Comparison of ENCODE assay signal across 29 mouse cellular contexts in the genomic region with DNA sequence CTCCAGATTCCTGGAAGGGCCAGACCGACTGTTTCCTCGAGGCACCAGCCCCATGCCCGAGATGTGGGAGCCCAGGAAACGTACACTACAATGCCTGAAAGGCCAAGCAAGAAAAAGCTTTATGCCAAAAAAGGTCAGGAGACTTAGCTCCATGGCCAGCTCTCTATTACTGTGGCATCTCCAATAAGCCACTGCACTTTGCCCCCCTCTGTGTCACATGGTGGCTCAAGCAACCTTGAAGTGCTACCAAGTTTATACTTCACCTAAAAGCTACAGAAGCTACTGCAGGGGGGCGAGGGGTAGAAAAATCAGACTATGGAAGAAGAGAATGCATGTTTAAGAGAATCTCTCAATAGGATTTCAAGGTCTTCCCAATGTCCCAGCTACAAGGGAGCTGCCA. TPM values are rescaled to one million over a fixed set of nuclear protein-coding genes. Genes with fewer than 3 reads are reported as not detected.
A peak's percentile ranks its signal among the peaks of the same experiment; 100 is the strongest.
DNase-seq lines count a peak whose midpoint lies in the region; ATAC-seq and TF ChIP-seq lines count a peak whose summit lies in the region.
"Had no signal": no experiment of that assay in that cellular context is flagged by ENCODE, and none has a peak within 500 bp of the region (broad histone marks: within the 10 kb centered on the region; RNA-seq: fewer than 3 reads in every experiment).

No protein-coding gene starts in this region.

- TF ChIP-seq POLR2A in CH12.LX (IDR thresholded peaks at IDR 0.05; ENCODE audit: low read depth, low read length) = no peak

- ATAC-seq in kidney, embryonic 15.5 days (replicated peaks; ENCODE audit: low FRiP score) = no peak
- ATAC-seq in intestine, postnatal 0 days = no peak
- no peak for ATAC-seq in midbrain, embryonic 13.5 days
- ATAC-seq: activated CD4-positive, CD25-positive, alpha-beta regulatory T cell, adult 4 months; forebrain, embryonic 14.5 days; hindbrain, postnatal 0 days had no signal

- no peak overlapping the region for H3K4me3 ChIP-seq in kidney, embryonic 15.5 days (replicated peaks)
- no peak overlapping the region for H3K4me3 ChIP-seq in CH12.LX (replicated peaks in 1 of 3; ENCODE audit: low read depth in 2 of 3, low read length in 2 of 3, poor library complexity in 1 of 3)
- H3K4me3 ChIP-seq in intestine, postnatal 0 days (ENCODE audit: low read depth, low read length) = no peak overlapping the region
- H3K4me3 ChIP-seq in midbrain, embryonic 13.5 days (replicated peaks) = no peak overlapping the region
- H3K4me3 ChIP-seq: embryonic facial prominence, embryonic 13.5 days; erythroblast, embryonic 14.5 days; heart, embryonic 13.5 days; left cerebral cortex, adult 2 months; neural tube, embryonic 15.5 days had no signal

- no peak for TF ChIP-seq CTCF in CH12.LX (conservative IDR thresholded peaks at IDR 0.05 in 1 of 2, IDR thresholded peaks at IDR 0.05 in 1 of 2; ENCODE audit: low read depth in 2 of 2, low read length in 2 of 2)
- TF ChIP-seq CTCF in intestine, postnatal 0 days (IDR thresholded peaks at IDR 0.05; ENCODE audit: low read depth) = no peak

- peak; percentile 75 for DNase-seq in kidney, adult 11 months
- no peak for DNase-seq in CH12.LX (ENCODE audit: extremely low read depth)
- peak; percentile 75 to 85 for DNase-seq in kidney, postnatal 25 days
- DNase-seq in gastrocnemius, postnatal 14 days = no peak
- DNase-seq: adrenal gland, adult 8-10 months; B cell, adult 2 months; cerebellum, adult 2 months; cerebellum, postnatal 36 days; embryo, embryonic 11 days; gastrocnemius, postnatal 10 days; heart, postnatal 14 days; lung, adult 2 months; lung, postnatal 14 days; right cerebral cortex, adult 18-20 months; thymus, adult 2 months had no signal

- H3K4me2 ChIP-seq in kidney, embryonic 15.5 days = no peak overlapping the region
- H3K4me2 ChIP-seq in CH12.LX (ENCODE audit: insufficient read depth, low read depth, poor library complexity, severe bottlenecking) = no peak overlapping the region; the same call in 1 of the 2 replicates
- no peak overlapping the region for H3K4me2 ChIP-seq in intestine, postnatal 0 days (replicated peaks; ENCODE audit: low read depth)
- H3K4me2 ChIP-seq in midbrain, embryonic 13.5 days (replicated peaks) = no peak overlapping the region
- H3K4me2 ChIP-seq: embryonic facial prominence, embryonic 13.5 days; heart, embryonic 13.5 days; liver, embryonic 11.5 days; midbrain, embryonic 11.5 days; neural tube, embryonic 15.5 days had no signal

- no peaks in the 10 kb centered on the region for H3K9me3 ChIP-seq in kidney, embryonic 15.5 days (replicated peaks)
- no peaks in the 10 kb centered on the region for H3K9me3 ChIP-seq in CH12.LX (replicated peaks; ENCODE audit: low read length)
- H3K9me3 ChIP-seq in intestine, postnatal 0 days (ENCODE audit: control insufficient read depth) = no peaks in the 10 kb centered on the region
- H3K9me3 ChIP-seq in midbrain, embryonic 13.5 days = no peaks in the 10 kb centered on the region
- H3K9me3 ChIP-seq: embryonic facial prominence, embryonic 13.5 days; heart, embryonic 13.5 days; neural tube, embryonic 15.5 days had no signal

- H3K4me1 ChIP-seq in kidney, embryonic 15.5 days = peaks cover 29% of the 10 kb centered on the region
- H3K4me1 ChIP-seq in CH12.LX (ENCODE audit: control insufficient read depth in 1 of 2, insufficient read depth in 2 of 2) = peaks cover 24 to 74% of the 10 kb centered on the region in 2 experiments
- H3K4me1 ChIP-seq in intestine, postnatal 0 days (replicated peaks; ENCODE audit: control insufficient read depth, insufficient read depth, low read length) = peaks cover 18% of the 10 kb centered on the region; the same call in 1 of the 2 replicates
- peaks cover 33% of the 10 kb centered on the region for H3K4me1 ChIP-seq in midbrain, embryonic 13.5 days (replicated peaks)

- dilution Hi-C loops in CH12.LX (cut with MboI; ENCODE audit: extremely low pct_ligation_motif_present, extremely low pct_unique_long_range_greater_than_20kb, low sequenced_read_pairs) = no loop called here

- no peak overlapping the region for H3K27ac ChIP-seq in kidney, embryonic 15.5 days
- H3K27ac ChIP-seq in CH12.LX (ENCODE audit: insufficient read depth, low read depth) = no peak overlapping the region
- peak overlapping the region; percentile 60 for H3K27ac ChIP-seq in intestine, postnatal 0 days (ENCODE audit: low read depth, low read length)
- H3K27ac ChIP-seq in midbrain, embryonic 13.5 days = no peak overlapping the region
- H3K27ac ChIP-seq: embryonic facial prominence, embryonic 13.5 days; heart, embryonic 13.5 days; hindbrain, postnatal 0 days; left cerebral cortex, adult 2 months; neural tube, embryonic 15.5 days; stomach, postnatal 0 days had no signal

- H3K9ac ChIP-seq in kidney, embryonic 15.5 days = no peak overlapping the region
- peak overlapping the region; percentile 9; the same call in 1 of the 2 replicates for H3K9ac ChIP-seq in CH12.LX (ENCODE audit: insufficient read depth, low read depth)
- no peak overlapping the region for H3K9ac ChIP-seq in intestine, postnatal 0 days (ENCODE audit: low read depth, low read length)
- no peak overlapping the region for H3K9ac ChIP-seq in midbrain, embryonic 13.5 days (replicated peaks)
- H3K9ac ChIP-seq: embryonic facial prominence, embryonic 13.5 days; heart, embryonic 13.5 days; neural tube, embryonic 15.5 days had no signal

- peaks cover 51% of the 10 kb centered on the region for H3K36me3 ChIP-seq in kidney, embryonic 15.5 days
- H3K36me3 ChIP-seq in CH12.LX (replicated peaks in 1 of 2; ENCODE audit: control insufficient read depth in 1 of 2, insufficient read depth in 1 of 2, low read length in 1 of 2) = peaks cover 46 to 68% of the 10 kb centered on the region in 2 experiments
- peaks cover 43% of the 10 kb centered on the region for H3K36me3 ChIP-seq in intestine, postnatal 0 days (ENCODE audit: control insufficient read depth, insufficient read depth)
- H3K36me3 ChIP-seq in midbrain, embryonic 13.5 days = peaks cover 57% of the 10 kb centered on the region

- H3K79me2 ChIP-seq in CH12.LX (replicated peaks; ENCODE audit: control insufficient read depth, extremely low read depth, insufficient read depth, poor library complexity, severe bottlenecking) = peaks cover 36% of the 10 kb centered on the region

- no peak for TF ChIP-seq EP300 in CH12.LX (IDR thresholded peaks at IDR 0.05; ENCODE audit: low read length)

- H3K27me3 ChIP-seq in kidney, embryonic 15.5 days = no peaks in the 10 kb centered on the region
- H3K27me3 ChIP-seq in CH12.LX (replicated peaks) = no peaks in the 10 kb centered on the region
- H3K27me3 ChIP-seq in intestine, postnatal 0 days (replicated peaks; ENCODE audit: control insufficient read depth, insufficient read depth, low read length) = no peaks in the 10 kb centered on the region
- no peaks in the 10 kb centered on the region for H3K27me3 ChIP-seq in midbrain, embryonic 13.5 days
- H3K27me3 ChIP-seq: embryonic facial prominence, embryonic 13.5 days; heart, embryonic 13.5 days; neural tube, embryonic 15.5 days had no signal

- no peak for TF ChIP-seq RAD21 in CH12.LX (IDR thresholded peaks at IDR 0.05; ENCODE audit: low read depth, low read length)

- WGBS in kidney, embryonic 15.5 days = 98% methylated on average over 5 of the region's 5 CpGs
- 85% methylated on average over 5 of the region's 5 CpGs for WGBS in intestine, postnatal 0 days
- WGBS in midbrain, embryonic 13.5 days = 93% methylated on average over 5 of the region's 5 CpGs

- intact Hi-C loops in gastrocnemius, postnatal 14 days (cut with DNase I; ENCODE audit: low total_unique reads) = no loop called here

- in situ Hi-C loops in CH12.LX (cut with MboI; ENCODE audit: low pct_ligation_motif_present, low pct_unique_long_range_greater_than_20kb, low sequenced_read_pairs) = no loop called here

RNA-seq across cellular contexts. Expression of gene Cd2bp2, which starts 2.9 kb away (rescaled TPM):
- polyA plus RNA-seq in kidney, embryonic 15.5 days (2015; fragmentation: Nextera tagmentation; extraction: Ambion mirVana) = 59.3 and 66.6 TPM in 2 replicates
- 66.8 and 78.5 TPM in 2 replicates for total RNA-seq in CH12.LX (2012; rRNA removed)
- total RNA-seq in CH12.LX (2014; rRNA removed) = 62.4 and 63.3 TPM in 2 replicates
- 57.4 and 72.8 TPM in 2 replicates for polyA plus RNA-seq in CH12.LX (2012; ENCODE audit: insufficient read length, low read depth)
- 29.2 and 30.2 TPM in 2 replicates for polyA plus RNA-seq in intestine, postnatal 0 days (2015; fragmentation: Nextera tagmentation; extraction: Ambion mirVana)
- total RNA-seq in gastrocnemius, postnatal 14 days (2021) = 10 to 100 TPM; 30.0 to 32.0 TPM
- 90.8 and 96.1 TPM in 2 replicates for polyA plus RNA-seq in midbrain, embryonic 13.5 days (2015; fragmentation: Nextera tagmentation; extraction: Ambion mirVana)

RNA-seq across cellular contexts. Expression of gene Tbc1d10b, which starts 15.3 kb away (rescaled TPM):
- 23.4 and 26.7 TPM in 2 replicates for polyA plus RNA-seq in kidney, embryonic 15.5 days (2015; fragmentation: Nextera tagmentation; extraction: Ambion mirVana)
- total RNA-seq in CH12.LX (2012; rRNA removed) = 25.9 and 28.0 TPM in 2 replicates
- 17.9 and 18.2 TPM in 2 replicates for total RNA-seq in CH12.LX (2014; rRNA removed)
- polyA plus RNA-seq in CH12.LX (2012; ENCODE audit: insufficient read length, low read depth) = 25.6 and 26.6 TPM in 2 replicates
- polyA plus RNA-seq in intestine, postnatal 0 days (2015; fragmentation: Nextera tagmentation; extraction: Ambion mirVana) = 15.0 and 17.1 TPM in 2 replicates
- total RNA-seq in gastrocnemius, postnatal 14 days (2021) = 10 to 100 TPM; 32.1 to 32.9 TPM
- polyA plus RNA-seq in midbrain, embryonic 13.5 days (2015; fragmentation: Nextera tagmentation; extraction: Ambion mirVana) = 30.0 and 30.7 TPM in 2 replicates

RNA-seq across cellular contexts. Expression of gene Mylpf, which starts 15.7 kb away (rescaled TPM):
- 51.1 and 90.2 TPM in 2 replicates for polyA plus RNA-seq in kidney, embryonic 15.5 days (2015; fragmentation: Nextera tagmentation; extraction: Ambion mirVana)
- total RNA-seq in CH12.LX (2012; rRNA removed) (3.0 and 4.2 TPM in 2 replicates), CH12.LX (2014; rRNA removed) (0.49 and 3.2 TPM in 2 replicates)
- 4.1 and 5.2 TPM in 2 replicates for polyA plus RNA-seq in CH12.LX (2012; ENCODE audit: insufficient read length, low read depth)
- 10.7 and 12.3 TPM in 2 replicates for polyA plus RNA-seq in intestine, postnatal 0 days (2015; fragmentation: Nextera tagmentation; extraction: Ambion mirVana)
- total RNA-seq in gastrocnemius, postnatal 14 days (2021) = over 10,000 TPM; 57,620 to 58,231 TPM
- 8.5 and 9.0 TPM in 2 replicates for polyA plus RNA-seq in midbrain, embryonic 13.5 days (2015; fragmentation: Nextera tagmentation; extraction: Ambion mirVana)
- total RNA-seq: hindbrain, postnatal 0 days had no signal

RNA-seq across cellular contexts. Expression of gene Zfp553, which starts 39.9 kb away (rescaled TPM):
- polyA plus RNA-seq in kidney, embryonic 15.5 days (2015; fragmentation: Nextera tagmentation; extraction: Ambion mirVana) = 41.7 and 46.1 TPM in 2 replicates
- total RNA-seq in CH12.LX (2012; rRNA removed) (17.4 and 18.8 TPM in 2 replicates), CH12.LX (2014; rRNA removed) (8.6 and 9.8 TPM in 2 replicates)
- 15.0 and 15.2 TPM in 2 replicates for polyA plus RNA-seq in CH12.LX (2012; ENCODE audit: insufficient read length, low read depth)
- 7.4 and 7.6 TPM in 2 replicates for polyA plus RNA-seq in intestine, postnatal 0 days (2015; fragmentation: Nextera tagmentation; extraction: Ambion mirVana)
- total RNA-seq in gastrocnemius, postnatal 14 days (2021) = 1 to 10 TPM; 4.2 to 5.4 TPM
- 69.3 and 75.4 TPM in 2 replicates for polyA plus RNA-seq in midbrain, embryonic 13.5 days (2015; fragmentation: Nextera tagmentation; extraction: Ambion mirVana)

RNA-seq across cellular contexts. Expression of gene Sept1, which starts 39.9 kb away (rescaled TPM):
- 21.3 and 21.7 TPM in 2 replicates for polyA plus RNA-seq in kidney, embryonic 15.5 days (2015; fragmentation: Nextera tagmentation; extraction: Ambion mirVana)
- 73.8 and 92.3 TPM in 2 replicates for total RNA-seq in CH12.LX (2012; rRNA removed)
- 42.1 and 42.7 TPM in 2 replicates for total RNA-seq in CH12.LX (2014; rRNA removed)
- polyA plus RNA-seq in CH12.LX (2012; ENCODE audit: insufficient read length, low read depth) = 147 and 171 TPM in 2 replicates
- 6.3 and 6.6 TPM in 2 replicates for polyA plus RNA-seq in intestine, postnatal 0 days (2015; fragmentation: Nextera tagmentation; extraction: Ambion mirVana)
- total RNA-seq in gastrocnemius, postnatal 14 days (2021) = 1 to 10 TPM; 4.2 to 5.0 TPM
- polyA plus RNA-seq in midbrain, embryonic 13.5 days (2015; fragmentation: Nextera tagmentation; extraction: Ambion mirVana) = 27.1 and 28.3 TPM in 2 replicates

Comparison
In these comparisons a context has a peak if more than half of its experiments do, and no peak if none do; other contexts are left out.
1. DNase-seq: peak in kidney, adult 11 months (single experiment) and kidney, postnatal 25 days (2 of 2); none in CH12.LX (single experiment) and gastrocnemius, postnatal 14 days (single experiment).